Mouse (Mus musculus) forebrain, postnatal 0 days (tissue): ENCODE measurements around the gene Smc3. TPM values are rescaled to one million over a fixed set of nuclear protein-coding genes. Genes with fewer than 3 reads are reported as not detected.

Source experiments
- ATAC-seq: fragments of 200-750 bp; cut with Nextera tagmentation; 2 replicates; pipeline ENCODE4 v1.8.0; 2017; ENCODE audit warnings: mild to moderate bottlenecking, moderate library complexity
- DNase-seq: peaks from one replicate; pipeline ENCODE4 v3.0.0-alpha.2; 2015
- H3K27ac ChIP-seq: fragments of 300-500 bp; sonication (generic); 2 replicates; pipeline ENCODE4 v1.5.1; 2014; ENCODE audit warnings: low read depth, mild to moderate bottlenecking, antibody characterized with exemption, low read length, moderate library complexity, mixed read lengths
- H3K27me3 ChIP-seq: fragments of 300-500 bp; sonication (generic); 2 replicates; pipeline ENCODE4 v1.6.1; 2014; ENCODE audit warnings: mild to moderate bottlenecking, low read length, mixed read lengths; ENCODE audit not compliant: insufficient read depth
- H3K36me3 ChIP-seq: fragments of 300-500 bp; sonication (generic); 2 replicates; pipeline ENCODE4 v1.6.1; 2014; ENCODE audit warnings: mild to moderate bottlenecking, moderate library complexity; ENCODE audit not compliant: insufficient read depth
- H3K4me1 ChIP-seq: fragments of 300-500 bp; sonication (generic); 2 replicates; pipeline ENCODE4 v1.6.1; 2014; ENCODE audit warnings: antibody characterized with exemption; ENCODE audit not compliant: insufficient read depth
- H3K4me2 ChIP-seq: fragments of 300-500 bp; sonication (generic); 2 replicates; pipeline ENCODE4 v1.6.1; 2014; ENCODE audit warnings: low read depth, mild to moderate bottlenecking, moderate library complexity
- H3K4me3 ChIP-seq: fragments of 300-500 bp; sonication (generic); 2 replicates; pipeline ENCODE4 v1.5.1; 2014; ENCODE audit warnings: low read depth, low read length, mixed read lengths
- H3K9ac ChIP-seq: fragments of 300-500 bp; sonication (generic); 2 replicates; pipeline ENCODE4 v1.6.1; 2014; ENCODE audit warnings: mild to moderate bottlenecking
- H3K9me3 ChIP-seq: fragments of 300-500 bp; sonication (generic); 2 replicates; pipeline ENCODE4 v1.6.1; 2016; ENCODE audit warnings: low read length
- CTCF ChIP-seq: sonication (generic); IDR thresholded peaks from 2 replicates; pipeline ENCODE4 v1.5.1; 2016; ENCODE audit warnings: antibody characterized with exemption, control low read depth, low read depth
- WGBS: fragments of 180-500 bp; shearing (Covaris S2); extraction: QIAGEN DNeasy Blood & Tissue Kit; methylation state at CpG from one replicate; pipeline ENCODE4 v1.1.7; 2014; 5-methylcytosine and 5-hydroxymethylcytosine counted together
- polyA plus RNA-seq: library from polyadenylated mRNA; unstranded; fragments of >200 nt; fragmentation: Nextera tagmentation; extraction: Ambion mirVana; gene quantifications from 2 replicates; pipeline ENCODE4 v1.2.1, GENCODE M21; 2015
- total RNA-seq: library from RNA; depleted of rRNA; stranded (reverse); fragments of >200 nt; gene quantifications from 2 replicates; pipeline ENCODE4 v1.2.3, GENCODE M21; 2014

The Smc3 gene
- total and polyA plus RNA-seq, 2 experiments from 2014 or later, result 41.4 to 47.0 TPM

DNA sequence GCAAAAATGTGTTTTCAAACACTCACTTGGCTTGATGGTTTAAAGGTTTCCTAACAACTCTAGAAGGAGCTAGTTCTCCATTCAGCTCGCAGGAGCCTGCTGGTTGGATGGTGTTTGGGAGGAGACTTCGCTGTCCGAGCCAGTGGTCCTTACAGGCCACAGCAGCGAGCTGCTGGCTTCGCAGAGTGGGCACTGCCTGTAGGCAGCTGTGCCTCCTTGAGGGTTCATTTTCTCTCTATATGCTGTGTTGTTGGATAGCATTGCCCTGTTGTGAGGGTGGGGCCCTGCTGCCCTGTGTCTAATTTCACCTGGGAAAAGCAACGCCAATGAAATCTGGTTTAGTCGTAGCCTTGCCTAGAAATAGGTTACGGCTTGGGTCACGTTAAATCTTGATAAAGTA is 47.1 kb downstream of the Smc3 start:
- Histone ChIP-seq H3K4me1 (no peaks in the 10 kb centered on the region), H3K36me3 (peaks cover 26% of the 10 kb centered on the region), H3K9me3 (no peaks in the 10 kb centered on the region), H3K4me2 (no peak overlapping the region), H3K4me3 (no peak overlapping the region), H3K27ac (no peak overlapping the region), H3K27me3 (no peaks in the 10 kb centered on the region), H3K9ac (no peak overlapping the region)
- 89% methylated on average over 9 of the region's 9 CpGs for WGBS
- no peak for DNase-seq
- ATAC-seq, result no peak
- TF ChIP-seq CTCF, result no peak

DNA sequence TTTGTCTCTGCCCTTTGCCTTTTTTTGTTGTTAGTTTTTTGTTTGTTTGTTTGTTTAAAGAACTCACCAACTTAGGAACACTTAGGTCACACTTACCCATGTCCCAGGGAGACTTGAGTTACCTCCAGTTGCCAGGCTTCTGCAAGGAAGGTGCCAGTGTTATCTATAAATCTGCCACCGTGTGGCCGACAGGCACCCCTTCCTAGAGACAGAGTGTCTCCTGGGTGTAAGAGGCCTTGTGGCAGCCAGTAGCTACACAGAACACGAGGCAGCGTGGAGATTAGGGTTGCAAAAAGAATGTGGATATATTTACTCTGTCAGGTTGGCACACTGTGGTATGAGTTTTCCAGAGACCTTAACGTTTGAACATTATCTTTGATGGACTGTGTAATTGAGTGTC is 47.9 kb downstream of the Smc3 start:
- peak; percentile 8; the same call in 1 of the 2 replicates for TF ChIP-seq CTCF
- Histone ChIP-seq H3K4me1 (no peaks in the 10 kb centered on the region), H3K27ac (no peak overlapping the region), H3K36me3 (peaks cover 24% of the 10 kb centered on the region), H3K4me2 (no peak overlapping the region), H3K27me3 (no peaks in the 10 kb centered on the region), H3K9me3 (no peaks in the 10 kb centered on the region), H3K9ac (no peak overlapping the region), H3K4me3 (no peak overlapping the region)
- no peak for DNase-seq
- peak; percentile 21 for ATAC-seq
- 41% methylated on average over 5 of the region's 5 CpGs for WGBS

DNA sequence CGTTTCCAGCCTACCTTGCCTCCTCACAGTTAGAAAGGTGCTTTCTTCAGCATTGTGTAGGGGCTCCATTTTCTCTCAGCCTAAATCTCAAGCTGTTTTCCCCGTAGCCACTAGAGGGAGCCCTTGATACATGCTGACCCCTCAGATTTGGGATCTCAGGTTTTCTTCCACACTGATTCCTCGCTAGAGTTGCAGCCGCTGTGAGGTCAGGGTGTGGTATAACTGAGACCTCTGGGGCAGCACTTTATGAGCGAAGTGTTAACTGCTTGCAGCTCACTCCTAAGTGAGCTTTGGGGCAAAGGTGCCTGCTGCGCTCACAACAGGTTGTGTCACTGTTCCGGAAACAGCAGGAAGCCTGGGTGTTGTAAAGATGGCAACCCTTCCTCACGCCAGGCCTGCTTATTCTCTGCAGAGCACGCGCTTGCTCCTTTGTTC is 48.6 kb downstream of the Smc3 start:
- Histone ChIP-seq H3K27me3 (no peaks in the 10 kb centered on the region), H3K4me3 (no peak overlapping the region), H3K27ac (no peak overlapping the region), H3K4me1 (no peaks in the 10 kb centered on the region), H3K4me2 (no peak overlapping the region; the same call in 1 of the 2 replicates), H3K9ac (no peak overlapping the region), H3K9me3 (no peaks in the 10 kb centered on the region), H3K36me3 (peaks cover 21% of the 10 kb centered on the region)
- WGBS, result 32% methylated on average over 10 of the region's 10 CpGs
- TF ChIP-seq CTCF, result peak; percentile 98
- peak; percentile 79 for ATAC-seq
- peak; percentile 90 for DNase-seq

DNA sequence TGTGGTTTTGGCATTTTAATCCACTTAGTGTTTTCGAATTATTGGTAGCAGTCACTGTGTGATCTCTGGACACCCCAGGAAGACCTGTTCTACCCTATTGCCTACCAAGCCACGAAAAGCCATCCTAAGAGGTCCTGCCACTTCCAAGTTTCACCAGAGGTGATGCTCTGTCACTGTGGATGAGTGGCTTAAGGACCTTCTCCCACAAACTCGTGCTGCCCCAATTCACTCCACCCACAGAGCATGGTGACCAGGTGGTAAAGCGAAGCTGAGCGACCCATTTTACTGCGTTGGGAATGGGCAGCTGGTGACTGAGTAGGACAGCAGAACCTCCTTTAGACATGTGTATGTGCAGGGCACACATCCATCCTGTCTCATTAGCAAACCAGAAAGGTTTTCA is 49.2 kb downstream of the Smc3 start:
- Histone ChIP-seq H3K4me3 (no peak overlapping the region), H3K4me1 (no peaks in the 10 kb centered on the region), H3K9me3 (no peaks in the 10 kb centered on the region), H3K9ac (no peak overlapping the region), H3K4me2 (no peak overlapping the region), H3K36me3 (peaks cover 21% of the 10 kb centered on the region), H3K27ac (no peak overlapping the region), H3K27me3 (no peaks in the 10 kb centered on the region)
- peak; percentile 68 for TF ChIP-seq CTCF
- ATAC-seq (peak; percentile 46), DNase-seq (peak; percentile 36)
- 76% methylated on average over 6 of the region's 6 CpGs for WGBS

DNA sequence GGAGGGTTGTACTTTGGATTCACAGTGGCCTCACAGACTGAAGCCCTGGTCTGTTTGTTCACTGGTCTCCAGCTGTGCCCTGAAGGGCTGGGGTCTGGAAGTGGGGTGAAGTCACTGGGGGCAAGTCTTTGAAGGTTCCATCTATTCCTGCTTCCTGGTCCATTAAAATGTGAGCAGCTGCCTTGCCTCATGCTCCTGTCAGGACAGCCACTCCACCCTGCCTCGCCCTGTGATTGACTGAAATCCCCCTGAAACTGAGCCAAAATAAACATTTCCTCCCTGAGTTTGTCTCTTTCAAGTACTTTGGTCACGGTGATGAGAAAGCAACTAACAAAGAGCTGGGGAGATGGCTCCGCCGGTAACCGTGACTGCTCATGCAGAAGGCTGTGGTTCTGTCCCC is 49.6 kb downstream of the Smc3 start:
- Histone ChIP-seq H3K4me1 (no peaks in the 10 kb centered on the region), H3K4me2 (no peak overlapping the region), H3K36me3 (peaks cover 21% of the 10 kb centered on the region), H3K27ac (no peak overlapping the region), H3K4me3 (no peak overlapping the region), H3K9me3 (no peaks in the 10 kb centered on the region), H3K27me3 (no peaks in the 10 kb centered on the region), H3K9ac (no peak overlapping the region)
- 70% methylated on average over 5 of the region's 5 CpGs for WGBS
- no peak for TF ChIP-seq CTCF
- DNase-seq, result no peak
- no peak for ATAC-seq

DNA sequence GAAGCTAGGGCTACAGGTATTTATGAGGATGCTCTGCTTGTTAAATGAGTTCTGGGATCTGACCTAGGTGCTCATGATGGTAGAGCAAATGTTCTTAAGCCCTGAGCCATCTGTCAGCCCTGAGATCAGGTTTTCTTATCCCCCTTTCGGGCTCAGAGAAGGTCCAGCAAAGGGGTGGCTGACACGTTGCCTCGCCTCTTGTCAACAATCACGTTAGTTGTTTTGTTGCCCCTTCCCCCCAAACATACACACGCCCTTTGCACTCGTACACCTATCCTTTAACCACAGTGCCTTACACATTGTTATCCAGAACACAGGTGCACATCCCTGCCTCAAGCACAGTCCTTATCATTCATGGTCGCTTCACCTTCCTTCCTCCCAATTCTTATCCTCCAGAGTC is 50.7 kb downstream of the Smc3 start:
- no peak overlapping the region for H3K27ac ChIP-seq
- no peak for TF ChIP-seq CTCF
- H3K4me1 ChIP-seq, result no peaks in the 10 kb centered on the region
- no peak for ATAC-seq
- H3K4me2 ChIP-seq, result no peak overlapping the region
- no peaks in the 10 kb centered on the region for H3K9me3 ChIP-seq
- H3K9ac ChIP-seq, result no peak overlapping the region
- no peaks in the 10 kb centered on the region for H3K27me3 ChIP-seq
- H3K4me3 ChIP-seq, result no peak overlapping the region
- H3K36me3 ChIP-seq, result peaks cover 11% of the 10 kb centered on the region
- 88% methylated on average over 7 of the region's 7 CpGs for WGBS
- no peak for DNase-seq

DNA sequence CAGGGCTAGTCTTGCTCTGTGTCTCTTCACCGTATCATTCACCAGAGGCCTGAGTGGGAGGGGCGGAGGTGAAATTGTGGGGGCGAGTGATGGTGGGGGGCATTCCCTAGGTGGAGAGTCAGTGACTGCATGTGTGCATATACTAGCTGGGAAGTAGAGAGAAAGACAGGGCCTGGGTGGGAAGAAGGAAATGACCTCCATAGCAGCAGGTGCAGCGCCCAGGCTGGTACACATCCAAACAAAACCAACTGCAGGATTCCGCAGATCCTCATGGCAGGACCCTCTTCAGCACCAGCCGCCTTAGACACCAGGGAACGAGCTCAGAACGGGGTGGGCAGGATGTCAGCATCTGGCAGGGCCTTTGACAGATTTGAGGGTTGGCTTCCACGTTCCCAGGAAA is 52.1 kb downstream of the Smc3 start:
- no peak for TF ChIP-seq CTCF
- Histone ChIP-seq H3K27ac (no peak overlapping the region), H3K27me3 (no peaks in the 10 kb centered on the region), H3K9ac (no peak overlapping the region), H3K36me3 (0 out of 2 replicates have a peak, but pooled peaks cover 2% of the 10 kb centered on the region), H3K4me1 (no peaks in the 10 kb centered on the region), H3K4me2 (no peak overlapping the region), H3K4me3 (no peak overlapping the region), H3K9me3 (no peaks in the 10 kb centered on the region)
- WGBS, result 62% methylated on average over 9 of the region's 9 CpGs
- ATAC-seq (no peak), DNase-seq (no peak)
